Mouse (Mus musculus) urinary bladder, postnatal 25 days (tissue): ENCODE measurements around the gene Siva1.

Source experiments
- DNase-seq: peaks from one replicate; pipeline ENCODE4 v3.0.0; 2022; ENCODE audit warnings: low spot score

Siva1 gene

DNA sequence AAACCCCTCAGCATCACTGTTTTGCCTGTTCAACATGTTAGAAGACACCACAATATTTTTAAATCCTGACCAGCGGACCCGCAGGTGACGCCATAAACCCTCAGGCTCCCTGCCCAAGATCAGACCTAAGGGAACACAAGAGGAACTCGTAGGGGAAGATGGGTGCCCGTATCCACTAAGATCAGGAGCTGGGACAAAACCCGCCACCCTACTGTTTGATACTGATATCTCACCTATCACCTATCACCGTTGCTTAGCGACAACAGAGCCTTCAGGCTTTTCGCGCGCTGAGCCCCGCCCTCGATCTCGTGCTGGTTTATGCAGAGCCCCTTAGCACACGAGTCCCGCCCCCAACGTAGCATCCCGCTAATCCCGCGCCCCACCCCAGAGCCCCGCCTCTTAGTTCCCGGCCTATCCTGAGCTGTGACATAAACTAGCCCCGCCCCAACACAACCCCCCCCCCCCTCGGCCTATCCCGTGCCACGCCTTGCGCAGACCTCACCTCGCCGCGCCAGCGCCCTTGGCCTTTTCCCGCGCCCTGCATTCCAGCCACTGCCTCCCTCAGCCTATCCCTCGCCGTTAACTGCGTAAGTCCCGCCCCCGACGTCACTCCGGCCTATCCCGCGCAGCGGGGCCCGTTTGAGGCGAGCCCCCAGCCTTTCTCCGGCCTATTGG, at the start of gene Siva1:
Gene Siva1 (plus strand): TSS at position 500 of the 675 bp plus-strand sequence.
- DNase-seq, result peak; percentile 95

DNA sequence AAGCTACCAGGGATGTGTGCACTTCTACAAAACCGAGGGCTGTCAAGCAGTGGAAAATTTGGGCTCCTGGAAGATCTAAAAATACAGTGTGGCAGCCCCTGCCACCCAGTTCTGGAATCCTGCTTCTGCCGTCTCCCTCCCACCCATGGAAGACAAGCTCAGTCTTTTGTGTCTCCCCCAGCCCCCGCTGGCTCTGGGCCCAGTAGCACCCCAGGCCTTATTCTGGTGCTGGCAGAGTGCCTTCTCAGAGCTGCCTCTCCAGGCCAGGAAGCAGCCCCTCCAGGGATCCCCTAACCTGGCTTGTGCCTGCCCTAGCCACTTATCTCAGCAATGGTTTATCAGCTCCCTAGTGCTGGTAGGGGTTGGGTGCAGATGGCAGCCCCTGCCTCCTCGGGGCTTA, 49.5 kb upstream of the Siva1 start:
- DNase-seq, result no peak

DNA sequence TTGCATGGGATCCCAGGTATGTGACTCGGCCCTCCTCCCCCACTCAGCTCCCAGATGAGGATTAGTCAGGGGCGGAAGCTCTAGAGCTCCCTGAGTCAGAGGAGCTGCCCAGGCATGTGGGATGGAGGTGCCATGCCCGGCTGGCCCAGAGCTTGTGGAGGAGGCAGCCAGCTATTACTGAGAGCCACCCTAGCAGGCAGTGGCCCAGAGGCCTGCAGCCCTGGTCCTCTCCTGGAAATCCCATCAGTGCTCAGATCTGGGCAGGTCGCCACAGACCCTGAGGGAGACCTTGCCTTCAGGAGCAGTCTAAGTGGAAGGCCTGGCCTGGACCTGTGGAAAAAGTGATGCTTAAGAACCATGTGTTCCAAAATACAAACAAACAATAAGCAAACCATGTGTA, 48.9 kb upstream of the Siva1 start:
- peak; percentile 46 for DNase-seq

DNA sequence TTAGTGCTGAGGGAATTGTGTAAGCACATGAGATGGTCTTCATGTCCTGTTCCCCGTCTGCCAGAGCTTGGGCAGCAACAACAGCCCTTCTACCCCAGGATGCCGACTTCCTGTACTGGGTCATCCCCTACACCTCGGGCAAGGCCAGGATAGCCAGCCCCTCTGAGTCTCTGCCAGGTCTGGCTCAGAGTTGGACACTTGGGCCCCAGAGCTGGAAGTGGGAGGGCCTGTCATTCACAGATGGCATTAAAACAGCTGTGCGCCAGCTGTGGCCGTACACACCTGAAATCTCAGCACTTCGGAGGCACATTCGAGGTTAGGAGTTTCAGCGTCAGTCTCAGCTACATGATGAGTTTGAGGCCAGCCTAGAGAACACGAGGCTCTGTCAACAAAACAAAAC, 48.0 kb upstream of the Siva1 start:
- DNase-seq, result no peak

DNA sequence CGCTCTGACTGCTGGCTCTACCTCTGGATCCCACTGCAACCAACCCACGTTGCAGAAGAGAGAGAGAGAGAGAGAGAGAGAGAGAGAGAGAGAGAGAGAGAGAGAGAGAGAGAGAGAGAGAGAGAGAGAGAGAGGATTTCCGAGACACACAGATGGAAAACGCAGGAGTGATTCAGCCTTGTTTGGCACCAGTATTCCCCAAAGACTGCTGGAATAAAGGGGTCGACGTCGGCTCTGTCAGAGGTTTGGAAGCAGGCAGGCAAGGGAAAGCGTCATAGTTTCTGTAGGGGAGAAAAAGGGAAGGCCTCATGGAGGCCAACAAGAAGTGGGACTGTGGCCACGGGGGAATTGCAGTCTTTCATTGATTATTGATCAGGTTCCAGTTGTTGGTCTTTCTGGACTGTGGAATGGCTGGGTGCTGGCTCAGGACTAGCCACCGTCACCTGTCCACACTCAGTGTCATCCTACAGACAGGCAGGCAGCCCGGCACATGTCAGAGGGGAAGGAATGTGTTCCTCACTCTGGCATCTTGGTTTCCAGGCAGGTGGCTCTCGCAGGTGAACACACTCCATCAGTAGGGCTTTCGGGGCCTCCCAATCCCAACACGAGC, 47.5 kb upstream of the Siva1 start:
- DNase-seq, result no peak

DNA sequence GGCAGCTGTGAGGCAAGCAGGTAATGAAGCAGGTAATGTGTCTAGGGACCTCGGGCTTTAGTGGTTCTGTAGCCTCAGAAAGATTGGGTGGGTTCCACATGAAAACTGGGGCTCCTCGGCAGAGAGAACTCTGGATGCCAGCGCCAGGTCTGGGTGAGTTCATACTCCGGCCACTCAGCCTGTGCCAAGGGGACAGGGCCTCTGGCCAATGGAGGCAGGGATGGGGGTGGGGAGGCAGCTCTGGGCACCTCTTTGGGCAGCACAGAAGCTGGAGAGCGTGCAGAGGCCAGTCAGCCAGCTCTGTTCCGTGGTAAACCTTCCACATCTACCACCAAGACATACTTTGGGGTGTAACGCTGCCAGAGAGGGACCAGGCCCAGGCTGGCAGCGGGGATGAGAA, 46.9 kb upstream of the Siva1 start:
- no peak for DNase-seq

DNA sequence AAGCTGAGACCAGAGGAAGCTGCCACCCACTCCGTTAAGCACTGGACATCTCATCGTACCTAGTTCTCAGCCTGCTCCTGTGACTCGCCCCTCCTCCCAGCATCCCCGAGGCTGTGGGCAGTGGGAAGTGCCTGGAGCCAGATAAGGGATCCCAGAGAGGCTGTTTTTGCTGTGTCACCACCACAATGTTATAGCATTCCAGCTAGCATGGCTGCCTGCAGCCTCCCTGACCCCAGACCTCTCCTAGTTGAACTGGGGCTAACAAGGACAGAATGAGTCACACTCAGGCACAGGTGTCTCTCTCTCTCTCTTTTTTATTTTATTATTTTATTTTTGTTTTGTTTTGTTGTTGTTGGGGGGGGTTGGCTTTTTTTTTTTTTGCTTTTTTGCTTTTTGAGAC, 45.3 kb upstream of the Siva1 start:
- DNase-seq, result no peak

DNA sequence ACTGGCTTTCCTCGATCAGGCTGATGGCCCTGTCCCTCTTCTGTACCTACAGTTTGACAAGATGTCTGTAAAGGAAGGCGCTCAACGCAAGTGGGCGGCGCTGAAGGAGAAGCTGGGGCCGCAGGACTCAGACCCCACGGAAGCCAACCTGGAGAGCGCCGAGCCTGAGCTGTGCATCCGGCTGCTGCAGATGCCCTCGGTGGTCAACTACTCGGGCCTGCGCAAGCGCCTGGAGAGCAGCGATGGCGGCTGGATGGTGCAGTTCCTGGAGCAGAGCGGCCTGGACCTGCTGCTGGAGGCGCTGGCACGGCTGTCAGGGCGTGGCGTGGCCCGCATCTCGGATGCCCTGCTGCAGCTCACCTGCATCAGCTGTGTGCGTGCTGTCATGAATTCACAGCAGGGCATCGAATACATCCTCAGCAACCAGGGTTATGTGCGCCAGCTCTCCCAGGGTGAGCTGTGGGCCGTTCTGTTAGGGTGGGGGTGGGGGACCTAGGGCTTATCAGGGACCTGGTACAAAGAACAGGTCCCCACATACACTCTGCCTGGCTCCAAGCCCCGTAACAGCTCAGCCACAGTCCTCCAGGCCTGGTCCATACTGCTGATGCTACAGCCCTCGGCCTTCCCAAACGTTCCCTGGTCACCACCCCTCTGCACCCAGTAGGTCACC, 44.4 kb upstream of the Siva1 start:
- no peak for DNase-seq

DNA sequence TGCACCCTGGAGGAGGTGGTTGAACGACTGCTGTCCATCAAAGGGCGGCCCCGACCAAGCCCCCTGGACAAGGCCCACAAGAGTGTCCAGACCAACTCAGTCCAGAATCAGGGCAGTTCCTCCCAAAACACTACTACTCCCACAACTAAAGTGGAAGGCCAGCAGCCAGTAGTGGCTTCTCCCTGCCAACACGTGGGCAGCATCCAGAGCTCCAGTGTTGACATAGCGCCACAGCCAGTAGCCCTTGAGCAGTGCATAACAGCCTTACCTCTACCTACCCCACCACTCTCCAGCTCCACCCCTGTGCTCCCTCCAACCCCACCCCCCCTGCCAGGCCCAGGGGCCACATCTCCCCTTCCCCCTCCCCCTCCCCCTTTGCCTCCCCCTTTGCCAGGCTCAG, 40.5 kb upstream of the Siva1 start:
- DNase-seq, result no peak

DNA sequence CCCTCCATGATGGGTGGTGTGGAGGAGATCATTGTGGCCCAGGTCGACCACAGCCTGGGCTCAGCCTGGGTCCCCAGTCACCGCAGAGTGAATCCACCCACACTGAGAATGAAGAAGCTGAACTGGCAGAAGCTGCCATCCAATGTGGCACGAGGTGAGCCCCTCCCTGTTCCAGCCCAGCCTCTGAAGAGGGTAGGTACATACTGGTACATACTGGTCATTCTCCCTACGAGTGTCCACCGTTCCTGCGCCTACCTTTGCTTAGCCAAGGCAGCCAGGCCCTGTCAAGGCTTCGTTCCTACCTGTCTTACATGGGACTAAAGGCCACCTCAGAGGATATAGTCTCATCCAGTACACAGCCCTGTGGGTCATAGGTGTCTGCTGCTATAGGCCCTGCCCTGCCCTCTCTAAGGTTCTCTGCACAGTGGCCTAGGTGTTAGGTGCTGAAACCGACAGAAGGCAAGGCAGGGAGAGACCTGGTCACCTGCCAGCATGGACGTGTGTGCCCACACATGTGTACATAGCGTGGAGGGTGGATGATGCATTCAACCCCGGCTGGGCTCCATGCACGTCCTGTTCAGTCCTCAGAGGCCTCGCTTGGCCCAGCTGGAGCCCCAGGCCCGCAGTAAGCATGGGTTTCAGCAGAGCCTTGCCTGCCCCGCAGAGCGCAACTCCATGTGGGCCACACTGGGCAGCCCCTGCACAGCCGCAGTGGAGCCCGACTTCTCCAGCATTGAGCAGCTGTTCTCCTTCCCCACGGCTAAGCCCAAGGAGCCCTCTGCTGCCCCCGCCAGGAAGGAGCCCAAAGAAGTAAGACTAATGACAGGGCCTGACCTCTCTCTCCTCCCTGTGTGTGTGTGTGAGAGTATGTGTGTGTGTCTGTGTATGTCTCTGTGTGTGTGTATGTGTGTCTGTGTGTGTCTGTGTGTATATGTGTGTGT, 39.5 kb upstream of the Siva1 start:
- no peak for DNase-seq

DNA sequence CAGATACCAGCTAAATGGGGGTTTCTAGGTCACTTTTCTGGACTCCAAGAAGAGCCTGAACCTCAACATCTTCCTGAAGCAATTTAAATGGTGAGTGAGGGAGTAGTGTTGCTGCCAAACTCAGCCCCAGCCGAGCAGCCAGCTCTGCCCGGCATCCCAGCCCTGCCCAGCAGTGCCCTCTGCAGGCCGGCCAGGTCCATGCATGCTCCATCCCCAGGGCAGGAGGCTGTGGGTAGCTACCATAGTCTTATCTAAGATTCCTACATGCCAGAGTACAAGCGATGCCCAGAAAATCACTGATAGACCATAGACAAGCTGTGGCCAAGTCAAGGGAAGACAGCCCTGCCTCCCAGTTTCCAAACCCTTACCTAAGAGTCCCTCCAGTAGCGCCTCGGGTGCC, 38.7 kb upstream of the Siva1 start:
- peak; percentile 80 for DNase-seq

DNA sequence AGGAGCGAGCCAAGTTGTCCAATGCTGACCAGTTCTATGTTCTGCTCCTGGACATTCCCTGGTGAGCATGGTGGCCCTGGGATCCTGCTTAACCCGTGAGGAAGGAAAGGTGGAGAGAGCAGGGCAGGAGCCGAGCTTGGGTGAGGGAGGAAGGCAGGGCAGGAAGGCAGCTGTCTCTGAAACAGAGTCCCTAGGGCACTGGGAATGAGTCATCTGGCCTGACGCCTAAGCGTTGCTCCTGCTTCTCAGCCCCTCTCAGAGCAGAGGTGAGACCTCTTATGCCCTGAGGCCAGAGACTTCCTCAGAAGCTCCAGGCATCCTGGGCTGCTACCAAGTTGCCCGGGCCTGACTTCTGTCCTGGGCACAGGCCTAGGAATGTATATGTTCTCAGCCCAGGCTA, 37.5 kb upstream of the Siva1 start:
- DNase-seq, result no peak

DNA sequence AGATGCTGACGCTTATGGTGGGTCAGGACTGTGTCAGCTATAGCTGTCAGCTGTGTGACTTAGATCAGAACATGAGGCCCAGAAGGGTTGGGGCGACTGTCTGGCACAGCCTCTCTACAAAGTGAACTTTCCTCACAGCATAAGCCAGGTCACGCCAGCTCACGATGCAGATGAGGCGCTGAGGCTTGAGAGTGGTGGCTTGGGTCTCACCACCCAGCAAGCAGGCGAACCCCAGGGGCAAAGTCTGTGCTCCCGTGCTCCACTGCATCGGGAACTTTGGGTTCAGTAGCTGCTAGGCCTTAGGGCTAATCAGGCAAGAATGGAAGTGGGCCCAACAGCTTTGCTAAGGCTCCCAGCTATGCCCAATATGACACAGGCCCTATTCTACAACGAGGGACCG, 35.4 kb upstream of the Siva1 start:
- DNase-seq, result no peak

DNA sequence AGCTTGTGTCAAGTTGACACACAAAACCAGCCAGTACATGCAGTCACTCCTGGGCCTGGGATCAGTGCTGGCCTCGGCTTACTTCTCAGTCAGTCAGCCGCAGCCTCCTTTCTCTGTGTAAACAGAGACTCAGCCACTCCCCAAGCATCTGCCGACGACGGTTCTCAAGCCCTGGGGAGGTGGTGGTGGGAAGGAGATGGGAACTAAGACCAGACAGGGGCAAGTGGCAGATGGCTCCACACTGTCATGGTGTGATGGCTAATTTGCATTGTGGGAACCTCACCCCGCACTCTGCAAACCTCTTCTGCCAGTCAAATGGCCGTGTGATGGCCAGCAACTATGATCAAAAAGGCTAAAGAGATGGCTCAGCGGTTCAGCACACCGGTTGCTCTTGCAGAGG, 27.8 kb upstream of the Siva1 start:
- DNase-seq, result no peak

DNA sequence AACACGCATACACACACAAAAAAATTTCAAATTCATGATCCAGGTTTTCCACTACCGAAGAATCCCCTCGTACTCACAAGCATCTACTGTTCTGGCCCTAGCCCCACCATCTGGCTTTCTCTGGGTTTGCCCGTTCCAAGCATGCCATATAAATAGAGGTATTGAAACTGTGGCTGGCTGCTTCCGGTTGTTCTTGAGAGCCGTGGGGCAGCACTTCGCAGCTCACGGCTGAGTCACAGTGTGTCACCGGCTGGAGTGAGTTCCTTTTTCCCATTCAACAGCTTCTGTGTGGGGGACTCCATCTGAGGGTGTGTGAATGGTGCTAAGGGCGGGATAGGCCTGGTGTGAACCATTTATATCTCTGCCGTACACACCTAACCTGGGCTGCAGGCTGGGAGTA, 27.3 kb upstream of the Siva1 start:
- no peak for DNase-seq

DNA sequence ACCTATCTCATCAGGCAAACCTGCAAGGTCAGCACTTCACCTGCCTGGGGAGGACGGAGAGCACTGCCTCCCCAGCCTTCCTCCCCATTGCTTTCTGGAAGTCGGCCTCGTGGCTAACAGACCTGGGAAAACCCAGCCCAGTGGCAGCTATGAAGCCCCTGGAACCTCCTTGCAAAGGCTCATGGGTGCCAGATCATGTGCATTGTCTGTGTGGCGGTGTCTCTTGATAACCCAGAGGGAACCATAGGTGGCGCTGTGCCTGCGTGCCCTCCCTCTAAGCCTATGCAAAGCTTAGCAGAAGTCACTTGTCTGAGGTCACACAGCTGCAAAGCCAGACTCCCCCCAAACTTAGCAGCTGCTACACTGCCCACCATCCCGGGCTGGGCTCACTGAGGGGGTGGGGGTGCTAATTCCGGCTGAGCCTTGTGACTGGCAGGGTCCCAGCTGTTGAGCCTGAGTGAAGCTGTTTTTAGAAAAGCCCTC, 26.5 kb upstream of the Siva1 start:
- DNase-seq, result no peak

DNA sequence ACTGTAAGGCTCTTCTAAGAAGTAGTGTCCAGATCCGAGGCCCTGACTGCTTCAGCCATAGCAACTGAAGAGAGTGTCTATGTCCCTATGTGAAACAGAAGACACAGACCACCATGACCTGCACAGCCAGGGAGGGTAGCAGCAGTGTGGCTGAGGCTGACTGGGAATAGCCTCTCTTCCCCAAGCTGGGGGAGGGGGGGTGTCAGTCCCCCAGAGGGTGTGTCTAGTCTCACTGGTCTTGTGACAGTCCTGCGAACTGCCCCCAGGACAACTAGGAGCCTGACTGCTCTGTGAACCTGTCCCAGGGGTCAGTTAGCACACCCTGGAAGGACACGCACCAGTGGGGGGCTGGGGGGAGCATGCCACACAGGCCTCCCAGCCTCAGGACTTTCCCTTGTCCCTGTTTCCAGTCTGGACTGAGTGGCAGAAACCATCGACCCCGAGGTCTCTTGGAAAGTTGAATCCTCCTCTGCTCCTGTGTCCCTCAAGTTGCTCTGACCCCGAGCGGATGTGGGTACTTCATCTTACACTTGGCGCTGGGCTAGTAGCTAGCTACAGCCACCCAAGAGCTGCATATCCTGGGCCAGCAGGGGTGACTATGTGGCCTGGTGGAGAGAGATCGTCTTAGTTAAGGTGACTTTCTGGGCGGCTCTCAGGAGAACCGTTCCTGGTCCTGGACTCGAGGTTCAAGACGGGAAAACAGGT, 25.3 kb upstream of the Siva1 start:
- DNase-seq, result no peak

DNA sequence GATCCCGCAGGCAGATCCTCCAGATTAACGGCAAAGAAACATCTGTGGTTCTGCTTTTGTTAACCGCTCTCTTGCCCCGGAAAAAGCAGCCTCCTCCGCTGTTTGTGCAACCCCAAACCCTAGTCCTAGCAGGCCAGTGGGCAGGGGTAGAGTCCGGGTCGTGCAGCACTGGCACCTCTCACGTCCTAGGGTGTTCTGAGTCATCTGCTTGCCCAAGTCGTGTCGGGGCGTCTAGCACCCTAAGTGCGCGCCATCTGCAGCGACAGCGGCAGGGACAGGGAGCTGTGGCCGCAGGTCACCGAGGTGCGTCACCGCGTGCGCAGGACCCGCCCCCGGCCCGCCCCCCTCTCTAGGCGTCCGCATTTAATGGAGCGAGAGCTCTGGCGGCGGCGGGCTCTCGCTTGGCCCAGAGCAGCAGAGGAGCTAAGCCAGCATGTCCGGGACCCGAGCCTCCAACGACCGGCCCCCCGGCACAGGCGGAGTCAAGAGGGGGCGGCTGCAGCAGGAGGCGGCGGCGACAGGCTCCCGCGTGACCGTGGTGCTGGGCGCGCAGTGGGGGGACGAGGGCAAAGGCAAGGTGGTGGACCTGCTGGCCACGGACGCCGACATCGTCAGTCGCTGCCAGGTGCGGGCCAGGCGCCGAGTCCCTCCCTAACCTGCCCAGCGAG, 24.7 kb upstream of the Siva1 start, which contains the start of gene Adssl1:
Gene Adssl1 (plus strand): TSS at position 360 of the 668 bp plus-strand sequence.
- peak; percentile 29 for DNase-seq

DNA sequence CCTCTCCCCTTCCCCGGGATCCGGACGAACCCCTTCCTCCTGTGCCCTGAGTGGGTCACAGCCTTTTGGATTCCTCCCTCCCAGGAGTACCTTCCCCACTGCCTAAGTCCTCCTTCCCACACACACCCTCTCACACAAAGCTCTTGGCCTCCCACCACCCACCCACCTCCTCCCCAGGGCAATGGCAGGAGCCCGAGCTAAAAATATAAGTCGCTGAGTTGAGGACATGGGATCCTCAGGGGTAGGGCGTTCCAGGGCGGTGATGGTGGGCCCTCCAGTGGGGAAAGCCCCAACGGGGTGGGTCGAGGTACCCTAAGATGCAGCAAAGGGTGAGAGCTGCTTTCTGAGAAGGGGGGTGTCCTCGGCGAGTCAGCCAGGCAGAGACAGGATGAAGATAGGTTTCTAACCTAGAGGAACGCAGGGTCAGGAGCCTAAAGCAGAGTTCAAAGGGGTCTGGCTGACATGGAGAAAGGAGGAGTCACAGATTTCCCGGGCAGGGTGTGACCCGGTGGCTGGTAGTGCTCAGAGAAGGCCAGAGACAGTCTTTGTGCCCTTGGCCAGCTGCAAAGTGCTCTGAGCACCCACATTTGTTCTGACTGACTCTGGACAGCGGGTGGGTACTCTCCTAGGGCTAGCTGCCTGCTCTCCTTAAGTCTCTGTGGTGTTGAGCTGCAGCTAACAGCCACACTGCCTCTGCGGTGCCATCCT, 24.0 kb upstream of the Siva1 start:
- no peak for DNase-seq

DNA sequence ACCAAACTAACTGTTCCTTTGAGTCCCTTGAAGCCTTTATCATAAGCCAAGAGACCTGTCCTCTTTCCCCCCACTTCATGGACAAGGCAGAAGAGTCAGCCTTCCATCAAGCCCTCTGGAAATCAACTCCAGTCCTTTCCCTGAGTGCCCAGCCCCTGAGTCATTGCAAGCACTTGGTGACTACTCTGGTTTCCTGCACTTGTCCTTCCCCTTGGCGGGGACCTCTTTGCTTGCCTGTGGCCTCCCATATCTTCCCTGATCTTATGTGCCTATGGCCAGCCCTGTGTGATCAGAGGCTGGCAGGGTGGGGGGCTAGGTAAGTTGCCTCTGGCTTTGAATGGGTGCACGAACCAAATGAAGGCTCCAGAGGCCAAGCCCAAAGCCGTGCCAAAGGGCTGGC, 22.6 kb upstream of the Siva1 start:
- no peak for DNase-seq
